Mouse (Mus musculus) forebrain, embryonic 16.5 days (tissue): ENCODE measurements at regions not wholly inside any gene's neighbourhood (a gene's known extent, or its start where the extent isn't known, plus 50 kb on each side); places are given as distances from the start of the nearest gene placed in this dataset.
"Not testable (repeated sequence)": the region's sequence is repeated elsewhere in the genome, so short reads cannot be mapped to it uniquely, and the experiment has no call there.

Source experiments
- ATAC-seq: fragments of 200-750 bp; cut with Nextera tagmentation; 2 replicates; pipeline ENCODE4 v1.8.0; 2017; ENCODE audit warnings: mild to moderate bottlenecking, moderate library complexity
- H3K27ac ChIP-seq: fragments of 300-500 bp; sonication (generic); 2 replicates; pipeline ENCODE4 v1.5.1; 2014; ENCODE audit warnings: low read length, control low read depth
- H3K27me3 ChIP-seq: fragments of 300-500 bp; sonication (generic); replicated peaks from 2 replicates; pipeline ENCODE4 v1.6.1; 2014; ENCODE audit warnings: low read length; ENCODE audit not compliant: control insufficient read depth, insufficient read depth
- H3K36me3 ChIP-seq: fragments of 300-500 bp; sonication (generic); 2 replicates; pipeline ENCODE4 v1.6.1; 2014; ENCODE audit not compliant: control insufficient read depth, insufficient read depth
- H3K4me1 ChIP-seq: fragments of 300-500 bp; sonication (generic); replicated peaks from 2 replicates; pipeline ENCODE4 v1.6.1; 2014; ENCODE audit warnings: low read length; ENCODE audit not compliant: control insufficient read depth, insufficient read depth
- H3K4me2 ChIP-seq: fragments of 300-500 bp; sonication (generic); 2 replicates; pipeline ENCODE4 v1.6.1; 2014; ENCODE audit warnings: mild to moderate bottlenecking, low read length, control low read depth
- H3K4me3 ChIP-seq: fragments of 300-500 bp; sonication (generic); replicated peaks from 2 replicates; pipeline ENCODE4 v1.5.1; 2014; ENCODE audit warnings: mild to moderate bottlenecking, low read length, control low read depth
- H3K9ac ChIP-seq: fragments of 300-500 bp; sonication (generic); replicated peaks from 2 replicates; pipeline ENCODE4 v1.6.1; 2014; ENCODE audit warnings: low read depth, low read length, control low read depth
- H3K9me3 ChIP-seq: fragments of 300-500 bp; sonication (generic); 2 replicates; pipeline ENCODE4 v1.6.1; 2016; ENCODE audit warnings: low read length; ENCODE audit not compliant: control insufficient read depth
- WGBS: fragments of 180-500 bp; shearing (Covaris S2); extraction: QIAGEN DNeasy Blood & Tissue Kit; methylation state at CpG from one replicate; pipeline ENCODE4 v1.1.7; 2014; 5-methylcytosine and 5-hydroxymethylcytosine counted together

DNA sequence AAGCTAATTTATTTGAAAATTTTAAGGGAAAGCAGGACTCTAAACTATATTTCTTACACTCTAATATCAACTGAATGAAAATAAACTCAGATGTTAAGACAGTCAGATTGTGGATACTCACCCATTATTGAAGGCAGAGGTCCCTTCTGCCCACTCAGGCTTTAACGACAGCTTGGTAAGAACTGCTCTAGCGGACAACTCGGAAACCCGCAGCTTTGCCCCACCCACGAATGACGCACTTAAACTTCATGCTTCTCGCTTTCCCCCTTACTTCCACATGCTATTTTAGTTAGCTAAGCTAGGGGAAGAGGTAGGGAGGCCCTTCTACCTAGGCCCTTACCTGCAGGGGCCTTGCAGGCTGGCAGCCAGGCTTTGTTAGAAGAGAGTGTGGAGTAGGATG, 50.8 kb upstream of the Elmo1 start:
- no peak overlapping the region for H3K4me3 ChIP-seq
- ATAC-seq, result no peak
- no peaks in the 10 kb centered on the region for H3K4me1 ChIP-seq
- no peak overlapping the region for H3K9ac ChIP-seq
- H3K27me3 ChIP-seq, result no peaks in the 10 kb centered on the region
- H3K36me3 ChIP-seq, result no peaks in the 10 kb centered on the region
- no peak overlapping the region for H3K27ac ChIP-seq
- WGBS, result 92% methylated on average over 7 of the region's 7 CpGs
- H3K9me3 ChIP-seq, result no peaks in the 10 kb centered on the region
- H3K4me2 ChIP-seq, result no peak overlapping the region

DNA sequence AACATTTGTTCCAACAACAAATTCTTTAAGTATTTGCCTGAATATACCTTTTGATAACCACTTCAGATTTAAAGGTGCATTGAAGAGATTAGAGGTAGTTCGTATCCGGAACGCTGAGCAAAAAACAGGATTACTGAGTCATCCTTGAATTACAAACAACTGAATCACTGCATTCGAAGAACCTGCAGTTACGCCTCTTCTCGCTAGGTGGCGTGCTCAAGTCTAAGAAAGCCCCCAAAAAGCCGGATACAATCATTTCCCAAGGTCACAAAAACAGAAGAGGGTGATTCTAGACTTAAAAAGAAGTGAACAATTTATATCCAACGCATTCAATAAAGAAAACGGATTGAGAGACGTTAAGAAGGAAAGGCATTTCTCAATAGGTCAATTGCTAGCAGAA, 51.9 kb upstream of the Elmo1 start:
- no peak overlapping the region for H3K4me3 ChIP-seq
- H3K9ac ChIP-seq, result no peak overlapping the region
- no peak overlapping the region for H3K27ac ChIP-seq
- H3K4me1 ChIP-seq, result no peaks in the 10 kb centered on the region
- no peak overlapping the region for H3K4me2 ChIP-seq
- 25% methylated on average over 11 of the region's 11 CpGs for WGBS
- no peaks in the 10 kb centered on the region for H3K27me3 ChIP-seq
- H3K9me3 ChIP-seq, result no peaks in the 10 kb centered on the region
- no peak for ATAC-seq
- no peaks in the 10 kb centered on the region for H3K36me3 ChIP-seq

DNA sequence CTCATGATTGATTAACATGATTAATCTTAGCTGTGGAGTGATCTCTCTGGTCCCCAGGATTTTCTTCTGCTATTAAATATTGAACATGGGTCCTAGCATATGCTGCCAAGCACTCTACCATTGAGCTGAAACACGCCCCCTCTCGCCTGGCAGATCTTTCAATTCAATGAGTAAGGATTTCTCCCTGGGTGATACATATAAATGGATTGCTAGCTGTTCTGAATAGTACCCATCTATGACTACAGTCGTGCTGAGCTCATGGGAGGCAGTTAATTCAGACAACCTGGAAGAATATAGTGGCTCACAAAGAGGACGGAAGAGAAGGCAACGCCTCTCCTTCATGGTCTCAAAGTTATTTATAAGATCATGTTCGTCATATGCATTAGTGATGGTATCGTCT, 53.0 kb upstream of the Elmo1 start:
- WGBS, result 93% methylated on average over 7 of the region's 7 CpGs
- H3K27me3 ChIP-seq, result no peaks in the 10 kb centered on the region
- no peaks in the 10 kb centered on the region for H3K36me3 ChIP-seq
- no peak overlapping the region for H3K4me2 ChIP-seq
- no peak overlapping the region for H3K9ac ChIP-seq
- H3K4me1 ChIP-seq, result no peaks in the 10 kb centered on the region; the same call in 1 of the 2 replicates
- no peak overlapping the region for H3K27ac ChIP-seq
- no peak for ATAC-seq
- no peaks in the 10 kb centered on the region for H3K9me3 ChIP-seq
- no peak overlapping the region for H3K4me3 ChIP-seq

DNA sequence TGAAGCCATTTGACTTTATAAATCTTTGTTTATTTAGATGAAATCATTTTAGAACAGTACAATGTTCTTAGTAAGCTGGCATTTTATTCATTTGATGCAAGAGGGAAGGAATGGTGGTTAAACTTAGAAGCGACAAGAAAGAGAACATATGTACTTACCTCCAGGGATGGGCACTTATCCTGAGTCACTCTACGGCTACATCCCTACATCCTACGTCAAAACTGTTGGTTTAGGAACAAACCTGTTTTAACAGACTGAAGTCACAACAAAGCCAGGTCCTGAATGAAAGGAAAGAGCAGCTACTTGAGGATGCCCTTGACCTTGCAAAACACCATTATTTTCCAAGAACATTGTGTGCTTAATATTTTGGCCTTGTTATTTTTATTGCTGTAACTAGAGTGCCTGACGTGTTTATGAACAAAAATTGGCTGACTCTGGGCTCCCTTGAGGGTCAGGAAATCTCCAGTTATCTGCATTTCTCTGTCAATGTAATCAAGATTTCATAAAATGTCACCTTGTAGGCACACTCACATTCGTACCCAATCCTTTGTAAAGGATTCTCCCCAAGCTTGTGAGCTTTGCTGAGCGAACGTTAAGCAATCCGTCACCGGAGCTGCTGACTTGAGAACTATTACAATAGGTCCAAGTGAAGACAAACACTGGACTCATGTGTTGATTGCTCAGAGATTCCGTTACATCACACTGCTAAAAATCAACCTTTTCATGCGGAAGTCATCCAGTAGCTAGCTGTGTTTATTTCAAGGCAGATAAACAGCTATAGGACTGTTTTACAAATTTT, 56.3 kb upstream of the Elmo1 start:
- H3K36me3 ChIP-seq, result no peaks in the 10 kb centered on the region
- H3K4me3 ChIP-seq, result no peak overlapping the region
- H3K4me1 ChIP-seq, result no peaks in the 10 kb centered on the region; the same call in 1 of the 2 replicates
- H3K27me3 ChIP-seq, result no peaks in the 10 kb centered on the region
- no peak overlapping the region for H3K4me2 ChIP-seq
- ATAC-seq, result no peak
- H3K9ac ChIP-seq, result no peak overlapping the region
- no peaks in the 10 kb centered on the region for H3K9me3 ChIP-seq
- H3K27ac ChIP-seq, result no peak overlapping the region
- 88% methylated on average over 11 of the region's 11 CpGs for WGBS

DNA sequence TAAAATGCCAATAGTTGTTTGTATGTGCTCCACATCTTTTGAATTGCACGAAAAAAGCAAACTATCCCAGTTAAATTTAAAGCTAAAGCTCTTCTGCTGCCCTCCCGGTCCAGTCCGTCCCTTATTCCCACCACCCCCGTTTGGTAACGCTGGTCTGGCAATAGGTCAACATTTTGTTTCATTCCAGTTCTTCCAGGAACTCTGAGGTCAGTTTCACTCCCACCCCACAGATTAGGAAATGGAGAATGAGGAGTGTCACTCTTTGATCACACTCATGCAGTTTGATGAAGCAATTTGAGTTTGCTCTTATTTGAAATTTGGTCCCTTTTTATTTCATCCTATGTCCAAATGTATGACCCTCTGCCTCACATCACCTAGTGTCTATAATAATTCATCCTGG, 58.7 kb upstream of the Elmo1 start:
- no peaks in the 10 kb centered on the region for H3K27me3 ChIP-seq
- no peak overlapping the region for H3K9ac ChIP-seq
- H3K4me1 ChIP-seq, result no peaks in the 10 kb centered on the region; the same call in 1 of the 2 replicates
- no peak for ATAC-seq
- no peak overlapping the region for H3K4me3 ChIP-seq
- no peaks in the 10 kb centered on the region for H3K36me3 ChIP-seq
- no peaks in the 10 kb centered on the region for H3K9me3 ChIP-seq
- H3K27ac ChIP-seq, result no peak overlapping the region
- H3K4me2 ChIP-seq, result no peak overlapping the region
- 87% methylated on average over 5 of the region's 5 CpGs for WGBS

DNA sequence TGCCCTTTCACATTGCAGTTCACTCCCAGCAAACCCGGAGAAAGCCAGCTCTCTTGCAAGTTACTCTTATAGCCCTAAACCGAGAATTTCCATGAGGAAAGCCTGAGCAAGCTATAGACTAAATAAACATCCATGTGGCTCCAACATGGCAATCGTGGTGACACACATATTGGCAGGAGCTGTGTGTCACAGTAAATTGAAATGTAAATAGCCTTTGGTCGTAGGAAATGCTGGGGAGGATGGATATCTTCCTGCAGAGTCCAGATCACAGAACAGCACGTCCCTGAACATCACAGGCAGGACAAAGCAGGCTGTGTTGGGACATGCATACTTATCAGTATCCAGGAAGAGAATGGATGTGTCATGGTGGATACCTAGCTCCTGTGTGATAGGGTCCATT, 59.3 kb upstream of the Elmo1 start:
- Histone ChIP-seq H3K4me2 (no peak overlapping the region), H3K4me1 (no peaks in the 10 kb centered on the region; the same call in 1 of the 2 replicates), H3K4me3 (no peak overlapping the region), H3K27ac (no peak overlapping the region), H3K9ac (no peak overlapping the region), H3K36me3 (no peaks in the 10 kb centered on the region), H3K9me3 (no peaks in the 10 kb centered on the region), H3K27me3 (no peaks in the 10 kb centered on the region)
- WGBS, result 60% methylated on average over 5 of the region's 5 CpGs
- ATAC-seq, result no peak

DNA sequence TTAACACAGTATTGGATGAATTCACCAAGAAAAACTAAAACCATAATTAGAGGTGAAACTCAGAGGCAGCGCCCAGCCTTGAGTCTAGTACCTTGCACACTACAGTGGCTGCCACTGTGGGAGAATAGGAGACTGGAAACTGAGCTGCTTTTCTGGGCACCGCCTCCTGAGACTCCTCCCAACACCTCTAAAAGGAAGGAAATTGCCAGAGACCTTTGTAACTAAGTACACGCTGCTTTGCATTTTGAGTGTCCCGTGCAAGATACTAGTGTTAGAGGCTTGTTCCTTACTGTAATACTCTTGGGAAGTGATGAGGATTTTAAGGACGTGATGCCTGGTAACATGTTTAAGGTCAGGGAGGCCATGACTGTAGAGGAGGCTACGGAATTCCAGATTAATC, 63.8 kb upstream of the Elmo1 start:
- WGBS, result 84% methylated on average over 6 of the region's 6 CpGs
- H3K27me3 ChIP-seq, result no peaks in the 10 kb centered on the region
- H3K36me3 ChIP-seq, result no peaks in the 10 kb centered on the region
- no peak for ATAC-seq
- no peaks in the 10 kb centered on the region for H3K9me3 ChIP-seq
- no peak overlapping the region for H3K4me3 ChIP-seq
- H3K27ac ChIP-seq, result no peak overlapping the region
- no peaks in the 10 kb centered on the region for H3K4me1 ChIP-seq
- H3K9ac ChIP-seq, result no peak overlapping the region
- H3K4me2 ChIP-seq, result no peak overlapping the region

DNA sequence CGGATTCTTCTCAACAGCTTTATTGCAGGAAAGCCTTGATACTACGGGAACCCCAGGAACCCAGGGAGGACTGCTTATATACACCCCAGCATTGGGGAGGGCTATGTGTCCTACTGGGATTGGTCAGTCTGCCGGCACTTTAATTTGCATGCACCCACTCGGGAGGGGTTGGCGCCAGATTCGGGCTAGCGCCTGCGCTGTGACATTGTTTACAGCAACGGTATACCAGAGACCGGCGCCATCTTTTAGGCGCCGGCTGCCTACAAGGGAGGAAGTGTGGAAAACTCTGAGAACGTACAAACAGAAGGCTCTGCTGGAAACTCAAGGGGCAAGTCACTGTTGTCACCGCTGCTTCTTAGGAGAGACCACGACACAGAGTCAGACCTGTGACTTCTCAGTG, 73.9 kb upstream of the Elmo1 start:
- not testable (repeated sequence) for H3K36me3 ChIP-seq, H3K4me3 ChIP-seq, H3K4me1 ChIP-seq, H3K9ac ChIP-seq, ATAC-seq, H3K4me2 ChIP-seq, H3K9me3 ChIP-seq, H3K27ac ChIP-seq, H3K27me3 ChIP-seq
- WGBS, result 94% methylated on average over 16 of the region's 16 CpGs

DNA sequence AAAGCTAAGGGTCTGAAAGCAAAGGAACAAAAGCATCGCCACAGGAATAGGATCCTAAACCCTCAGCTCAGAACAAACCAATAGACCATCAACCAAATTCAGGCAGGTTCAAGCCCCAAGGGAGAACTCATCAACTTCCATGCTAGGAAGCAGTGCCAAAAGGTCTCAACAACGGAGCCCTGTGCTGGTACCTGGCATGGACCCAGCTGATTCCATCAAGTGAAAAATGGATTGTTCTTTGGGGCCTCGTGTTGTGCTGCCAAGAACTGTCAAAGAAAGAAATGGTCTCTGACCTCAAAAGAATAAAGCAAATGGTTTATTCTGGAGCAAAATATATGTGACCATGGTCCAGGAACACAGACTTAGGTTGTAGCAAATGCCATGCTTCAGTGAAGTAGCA, 77.8 kb upstream of the Elmo1 start:
- Histone ChIP-seq H3K9me3 (no peaks in the 10 kb centered on the region), H3K27me3 (no peaks in the 10 kb centered on the region), H3K4me3 (no peak overlapping the region), H3K4me1 (no peaks in the 10 kb centered on the region), H3K4me2 (no peak overlapping the region), H3K36me3 (no peaks in the 10 kb centered on the region), H3K9ac (no peak overlapping the region), H3K27ac (no peak overlapping the region)
- 50% methylated on average over 3 of the region's 3 CpGs for WGBS
- no peak for ATAC-seq

DNA sequence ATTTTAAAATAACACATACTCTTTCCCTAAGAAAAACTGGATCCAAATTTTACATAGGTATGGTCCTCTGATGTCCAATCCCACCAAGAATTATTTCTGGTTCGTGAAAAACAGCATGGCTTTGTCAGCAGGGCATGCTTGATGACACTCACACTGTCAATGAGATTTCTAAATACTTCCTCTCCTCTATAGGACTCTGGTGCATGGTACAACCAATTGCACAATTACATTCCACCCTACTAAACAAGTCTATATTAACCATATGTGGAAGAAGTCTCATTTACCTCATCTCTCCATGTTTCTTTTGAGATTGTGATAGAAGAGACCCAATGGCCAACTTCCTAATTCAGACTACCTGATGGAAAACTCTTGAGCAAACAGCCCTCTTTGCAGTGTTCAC, 81.2 kb upstream of the Elmo1 start:
- Histone ChIP-seq H3K27ac (no peak overlapping the region), H3K9me3 (no peaks in the 10 kb centered on the region), H3K36me3 (no peaks in the 10 kb centered on the region), H3K9ac (no peak overlapping the region), H3K27me3 (no peaks in the 10 kb centered on the region), H3K4me1 (no peaks in the 10 kb centered on the region), H3K4me2 (no peak overlapping the region), H3K4me3 (no peak overlapping the region)
- 67% methylated on average over 1 of the region's 1 CpGs for WGBS
- ATAC-seq, result no peak
